Mouse (Mus musculus): ENCODE results near the gene Slc27a3.

The Slc27a3 gene

GRCm38 (mm10) chr3:90389511-90390490 is at the start of gene Slc27a3:
Gene Slc27a3 (minus strand): TSS chr3:90389938.
- no peak for DNase-seq (ENCODE audit: low read depth, low spot score)
- peaks cover 4% of the 10 kb centered on the region for H3K36me3 ChIP-seq (ENCODE audit: control insufficient read depth, insufficient read depth, low read length, poor library complexity, severe bottlenecking)
- H3K27me3 ChIP-seq (ENCODE audit: control insufficient read depth, insufficient read depth, low read length, poor library complexity, severe bottlenecking) = no peaks in the 10 kb centered on the region

DNA sequence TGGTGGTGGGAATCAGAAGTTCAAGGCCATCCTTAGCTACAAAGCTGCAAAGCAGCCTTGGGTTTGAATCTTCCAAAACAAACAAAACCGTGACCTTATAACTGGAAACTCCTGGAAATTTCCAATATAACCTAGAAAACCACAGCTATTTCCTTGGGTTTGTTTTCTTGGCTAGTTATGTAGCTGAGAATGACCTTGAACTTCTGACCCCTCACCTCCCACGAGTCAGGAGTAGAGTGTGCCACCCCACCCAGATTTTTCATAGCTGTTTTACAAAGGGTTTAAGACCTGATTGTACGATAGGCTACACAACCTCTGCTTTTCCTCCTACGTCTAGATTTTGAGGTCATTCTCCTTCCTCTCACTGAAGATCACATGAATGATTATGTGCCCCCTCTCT is 47.4 kb upstream of the Slc27a3 start:
- no peaks in the 10 kb centered on the region for H3K27me3 ChIP-seq (ENCODE audit: control insufficient read depth, insufficient read depth, low read length, poor library complexity, severe bottlenecking)
- H3K36me3 ChIP-seq (ENCODE audit: control insufficient read depth, insufficient read depth, low read length, poor library complexity, severe bottlenecking) = no peaks in the 10 kb centered on the region
- DNase-seq (ENCODE audit: low read depth, low spot score) = no peak

DNA sequence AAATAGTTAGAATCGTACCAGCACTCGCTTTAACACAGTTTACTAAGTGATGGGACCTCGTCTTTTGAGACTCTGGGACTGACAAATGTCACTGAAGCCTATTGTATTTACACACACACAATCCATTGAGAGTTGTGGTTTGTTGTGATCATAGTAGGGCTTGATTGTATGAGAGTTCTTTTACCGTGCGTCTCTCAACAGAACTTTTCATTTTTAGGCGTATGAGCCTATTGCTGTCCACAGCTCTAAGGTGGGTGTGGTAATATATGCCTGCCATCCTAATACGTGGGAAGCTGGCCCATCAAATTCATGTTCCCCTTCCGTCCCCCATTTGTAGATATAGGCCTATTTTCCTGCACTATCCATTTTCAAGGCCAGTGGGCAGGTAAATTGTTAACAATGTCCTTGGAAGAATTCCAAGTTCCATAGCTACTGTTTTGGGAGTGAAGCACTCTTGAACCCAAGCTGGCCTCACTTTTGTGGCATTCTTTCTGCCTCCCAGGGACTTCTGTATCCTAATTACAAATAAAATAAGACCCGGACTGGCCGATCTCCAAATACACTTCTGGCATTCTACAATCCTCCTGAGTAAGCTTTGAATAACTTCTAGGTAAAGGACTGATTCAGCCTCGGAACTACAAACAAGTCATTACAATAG is 44.5 kb upstream of the Slc27a3 start:
- no peak for DNase-seq (ENCODE audit: low read depth, low spot score)
- H3K27me3 ChIP-seq (ENCODE audit: control insufficient read depth, insufficient read depth, low read length, poor library complexity, severe bottlenecking) = no peaks in the 10 kb centered on the region
- H3K36me3 ChIP-seq (ENCODE audit: control insufficient read depth, insufficient read depth, low read length, poor library complexity, severe bottlenecking) = no peaks in the 10 kb centered on the region

DNA sequence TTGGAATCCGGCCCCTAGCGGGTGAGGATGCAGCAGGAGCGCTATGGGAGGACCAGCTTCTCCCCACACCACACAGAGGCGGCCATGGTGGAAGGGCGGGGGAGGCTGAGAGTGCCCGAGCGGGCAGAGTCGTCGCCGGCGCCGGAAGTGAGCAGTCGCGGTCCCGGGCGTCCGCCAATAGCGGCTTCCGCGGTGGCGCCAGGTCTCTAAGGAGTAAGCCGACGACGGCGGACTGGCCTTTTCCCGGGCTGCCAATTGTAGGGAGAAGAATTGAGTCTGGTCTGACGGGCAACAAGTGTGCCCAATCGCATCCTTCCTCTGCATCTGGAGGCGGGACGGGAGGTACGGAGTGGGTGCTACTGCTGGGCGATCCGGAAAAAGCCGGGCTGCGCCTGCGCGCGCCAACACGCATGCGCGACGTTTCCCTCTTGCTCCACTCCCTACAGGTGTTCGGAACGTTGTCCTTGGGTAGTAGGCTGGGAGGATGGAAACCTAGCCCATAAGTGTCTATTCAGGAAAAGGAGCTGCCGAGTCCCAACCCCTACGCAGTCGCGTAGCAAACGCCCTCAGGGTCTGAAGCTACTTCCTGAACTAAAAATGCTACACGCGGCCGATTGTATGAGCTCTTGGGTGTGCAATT is 43.8 kb upstream of the Slc27a3 start, which contains the start of gene Ints3:
TSS of gene Ints3 (minus strand) at position 242 of the 640 bp plus-strand sequence.
- Histone ChIP-seq H3K36me3 (ENCODE audit: control insufficient read depth, insufficient read depth, low read length, poor library complexity, severe bottlenecking) (no peaks in the 10 kb centered on the region), H3K27me3 (ENCODE audit: control insufficient read depth, insufficient read depth, low read length, poor library complexity, severe bottlenecking) (no peaks in the 10 kb centered on the region)
- DNase-seq (ENCODE audit: low read depth, low spot score) = peak; percentile 98

DNA sequence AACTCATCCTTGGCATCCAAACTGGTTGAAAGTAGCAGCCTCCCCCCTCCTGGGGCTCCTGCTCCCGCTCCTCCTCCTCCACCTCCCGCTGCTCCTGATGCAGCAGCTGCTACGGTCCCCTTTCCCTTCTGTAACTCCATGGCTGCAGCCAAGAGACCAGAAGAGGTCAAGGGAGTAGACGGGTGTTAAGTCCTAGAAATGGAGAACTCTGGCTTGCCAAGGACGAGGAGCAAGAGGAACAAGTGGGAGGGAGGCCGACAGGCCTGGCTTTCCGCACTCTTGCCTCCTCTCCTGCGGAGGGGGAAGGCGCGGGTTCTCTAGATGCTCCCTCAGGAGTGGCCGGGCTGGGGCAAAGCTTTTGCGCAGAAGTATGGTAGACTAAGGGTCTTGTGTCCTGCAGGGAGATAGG is 43.1 kb upstream of the Slc27a3 start:
- no peaks in the 10 kb centered on the region for H3K27me3 ChIP-seq (ENCODE audit: control insufficient read depth, insufficient read depth, low read length, poor library complexity, severe bottlenecking)
- H3K36me3 ChIP-seq (ENCODE audit: control insufficient read depth, insufficient read depth, low read length, poor library complexity, severe bottlenecking) = no peaks in the 10 kb centered on the region
- DNase-seq (ENCODE audit: low read depth, low spot score) = no peak

DNA sequence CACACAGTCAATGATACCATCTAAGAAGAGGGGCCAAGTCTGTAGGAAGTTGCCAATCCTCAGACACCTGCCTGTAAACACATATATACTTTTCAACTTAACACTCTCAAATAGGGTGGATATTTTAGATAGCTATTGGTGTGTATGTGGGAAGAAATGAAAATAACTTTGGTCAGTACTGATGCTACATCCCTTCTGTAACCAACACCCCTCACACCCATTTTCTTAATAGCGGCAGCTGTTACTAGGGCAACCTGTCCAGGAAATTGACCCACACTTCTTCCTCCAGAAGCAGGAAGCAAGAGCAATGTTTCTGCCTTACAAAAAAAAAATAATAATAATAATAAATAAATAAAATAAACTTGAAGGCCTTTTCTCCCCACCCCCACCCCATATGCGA is 42.6 kb upstream of the Slc27a3 start:
- H3K36me3 ChIP-seq (ENCODE audit: control insufficient read depth, insufficient read depth, low read length, poor library complexity, severe bottlenecking) = no peaks in the 10 kb centered on the region
- H3K27me3 ChIP-seq (ENCODE audit: control insufficient read depth, insufficient read depth, low read length, poor library complexity, severe bottlenecking) = no peaks in the 10 kb centered on the region
- DNase-seq (ENCODE audit: low read depth, low spot score) = no peak

GRCm38 (mm10) chr3:90429576-90429975 is 39.8 kb upstream of the Slc27a3 start:
- H3K36me3 ChIP-seq (ENCODE audit: control insufficient read depth, insufficient read depth, low read length, poor library complexity, severe bottlenecking) = no peaks in the 10 kb centered on the region
- no peak for DNase-seq (ENCODE audit: low read depth, low spot score)
- H3K27me3 ChIP-seq (ENCODE audit: control insufficient read depth, insufficient read depth, low read length, poor library complexity, severe bottlenecking) = no peaks in the 10 kb centered on the region

- H3K27me3 ChIP-seq (ENCODE audit: control insufficient read depth, insufficient read depth, low read length, poor library complexity, severe bottlenecking) = no peaks in the 10 kb centered on the region
- DNase-seq (ENCODE audit: low read depth, low spot score) = no peak
- no peaks in the 10 kb centered on the region for H3K36me3 ChIP-seq (ENCODE audit: control insufficient read depth, insufficient read depth, low read length, poor library complexity, severe bottlenecking)
Observed at GRCm38 (mm10) chr3:90428186-90428585, 38.4 kb upstream of the Slc27a3 start.

DNA sequence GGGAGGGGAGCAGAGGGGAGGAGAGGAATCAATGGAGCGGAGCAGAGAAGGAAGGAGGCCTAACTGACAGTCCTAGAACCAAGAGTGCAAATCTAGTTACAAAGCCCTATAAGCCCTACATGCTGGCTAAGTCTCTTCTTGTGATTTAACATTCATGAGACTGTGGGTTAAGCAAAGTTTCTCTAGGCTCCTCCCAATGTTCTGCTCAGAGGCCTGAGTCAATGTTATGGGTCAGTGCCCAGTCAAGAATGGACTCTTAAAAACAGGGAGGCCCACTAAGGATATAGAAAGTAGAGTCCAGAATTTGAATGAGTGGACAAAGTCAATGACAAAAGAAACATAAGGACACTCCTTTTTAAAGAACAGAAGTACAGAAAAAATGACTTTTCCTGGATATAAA is 37.8 kb upstream of the Slc27a3 start:
- H3K36me3 ChIP-seq (ENCODE audit: control insufficient read depth, insufficient read depth, low read length, poor library complexity, severe bottlenecking) = peaks cover 2% of the 10 kb centered on the region; the same call in 1 of the 2 replicates
- no peaks in the 10 kb centered on the region for H3K27me3 ChIP-seq (ENCODE audit: control insufficient read depth, insufficient read depth, low read length, poor library complexity, severe bottlenecking)
- no peak for DNase-seq (ENCODE audit: low read depth, low spot score)

DNA sequence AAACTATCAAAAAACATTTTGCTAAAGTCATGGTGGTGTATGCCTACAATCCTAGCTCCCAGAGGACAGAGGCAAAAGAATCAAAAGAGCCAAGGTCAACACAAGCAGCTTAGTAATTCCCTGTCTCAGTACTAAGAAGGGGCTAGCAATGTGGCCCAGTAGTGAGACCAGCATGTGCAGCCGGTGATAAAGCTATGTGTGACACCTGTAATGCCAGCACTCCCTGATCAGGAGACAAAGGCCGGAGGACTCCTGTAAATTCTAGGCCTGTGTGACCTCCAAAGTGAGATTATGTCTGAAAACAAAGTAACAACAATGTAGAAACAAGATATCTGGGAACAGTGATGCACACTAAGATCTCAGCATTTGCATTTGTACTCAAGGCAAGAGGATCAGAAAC is 35.8 kb upstream of the Slc27a3 start:
- no peak for DNase-seq (ENCODE audit: low read depth, low spot score)
- Histone ChIP-seq H3K36me3 (ENCODE audit: control insufficient read depth, insufficient read depth, low read length, poor library complexity, severe bottlenecking) (peaks cover 6% of the 10 kb centered on the region), H3K27me3 (ENCODE audit: control insufficient read depth, insufficient read depth, low read length, poor library complexity, severe bottlenecking) (no peaks in the 10 kb centered on the region)

GRCm38 (mm10) chr3:90423549-90423948 is 33.8 kb upstream of the Slc27a3 start:
- no peaks in the 10 kb centered on the region for H3K27me3 ChIP-seq (ENCODE audit: control insufficient read depth, insufficient read depth, low read length, poor library complexity, severe bottlenecking)
- peaks cover 6% of the 10 kb centered on the region for H3K36me3 ChIP-seq (ENCODE audit: control insufficient read depth, insufficient read depth, low read length, poor library complexity, severe bottlenecking)
- no peak for DNase-seq (ENCODE audit: low read depth, low spot score)

GRCm38 (mm10) chr3:90420696-90421095 is 31.0 kb upstream of the Slc27a3 start:
- DNase-seq (ENCODE audit: low read depth, low spot score) = no peak
- Histone ChIP-seq H3K27me3 (ENCODE audit: control insufficient read depth, insufficient read depth, low read length, poor library complexity, severe bottlenecking) (no peaks in the 10 kb centered on the region), H3K36me3 (ENCODE audit: control insufficient read depth, insufficient read depth, low read length, poor library complexity, severe bottlenecking) (peaks cover 9% of the 10 kb centered on the region)

DNA sequence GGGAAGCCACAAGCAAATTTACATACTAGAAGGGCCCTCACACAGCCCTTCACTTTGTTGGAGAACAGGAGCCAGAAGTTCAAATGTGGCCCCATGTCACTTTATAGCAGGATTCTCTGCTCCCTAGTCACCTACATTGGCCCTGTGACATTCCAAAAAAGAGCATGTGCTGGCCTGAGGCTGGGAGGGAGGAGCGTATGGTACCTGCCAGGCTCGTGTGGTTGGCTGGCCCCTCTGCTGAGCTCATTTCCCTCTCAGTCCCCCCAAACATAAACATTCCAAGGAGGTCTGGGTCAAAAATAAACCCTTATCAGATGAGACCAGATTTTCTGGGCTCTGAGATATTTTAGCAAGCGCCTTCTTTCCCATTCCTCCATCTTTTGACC is 23.3 kb upstream of the Slc27a3 start:
- Histone ChIP-seq H3K36me3 (ENCODE audit: control insufficient read depth, insufficient read depth, low read length, poor library complexity, severe bottlenecking) (no peaks in the 10 kb centered on the region; the same call in 1 of the 2 replicates), H3K27me3 (ENCODE audit: control insufficient read depth, insufficient read depth, low read length, poor library complexity, severe bottlenecking) (no peaks in the 10 kb centered on the region)
- DNase-seq (ENCODE audit: low read depth, low spot score) = no peak

- Histone ChIP-seq H3K36me3 (ENCODE audit: control insufficient read depth, insufficient read depth, low read length, poor library complexity, severe bottlenecking) (no peaks in the 10 kb centered on the region; the same call in none of the 2 replicates), H3K27me3 (ENCODE audit: control insufficient read depth, insufficient read depth, low read length, poor library complexity, severe bottlenecking) (no peaks in the 10 kb centered on the region)
- DNase-seq (ENCODE audit: low read depth, low spot score) = peak; percentile 77
Observed at GRCm38 (mm10) chr3:90412312-90413010, 22.7 kb upstream of the Slc27a3 start.
